Mouse (Mus musculus): ENCODE measurements around the gene Pif1. TPM values are rescaled to one million over a fixed set of nuclear protein-coding genes. Genes with fewer than 3 reads are reported as not detected.
A peak's percentile ranks its signal among the peaks of the same experiment; 100 is the strongest.

Pif1 gene
- total and polyA plus RNA-seq, 2 experiments from 2014 or later, result 0.77 to 2.2 TPM

- Histone ChIP-seq H3K4me1 (ENCODE audit: insufficient read depth, low read length) (peaks cover 2% of the 10 kb centered on the region; the same call in 1 of the 2 replicates), H3K9ac (replicated peaks; ENCODE audit: low read length, poor library complexity, severe bottlenecking) (peak overlapping the region; percentile 55; the same call in 1 of the 2 replicates), H3K27me3 (ENCODE audit: insufficient read depth, low read length) (no peaks in the 10 kb centered on the region), H3K27ac (ENCODE audit: low read depth, low read length) (peak overlapping the region; percentile 38; the same call in 1 of the 2 replicates), H3K36me3 (ENCODE audit: insufficient read depth, low read length) (no peaks in the 10 kb centered on the region), H3K4me2 (ENCODE audit: low read depth, low read length, poor library complexity, severe bottlenecking) (peak overlapping the region; percentile 86), H3K4me3 (ENCODE audit: low read depth, low read length) (peak overlapping the region; percentile 54), H3K9me3 (ENCODE audit: low read length) (no peaks in the 10 kb centered on the region)
- ATAC-seq (ENCODE audit: low FRiP score) (peak; percentile 62), DNase-seq (ENCODE audit: low spot score) (peak; percentile 92)
- peak; percentile 97 for TF ChIP-seq CTCF (IDR thresholded peaks at IDR 0.05)
- WGBS, result 9% methylated on average over 18 of the region's 29 CpGs
Observed at GRCm38 (mm10) chr9:65580401-65581256, 6.3 kb upstream of the Pif1 start.

- ATAC-seq (ENCODE audit: low FRiP score), result no peak
- TF ChIP-seq CTCF (IDR thresholded peaks at IDR 0.05), result no peak
- Histone ChIP-seq H3K4me1 (ENCODE audit: insufficient read depth, low read length) (peaks cover 2% of the 10 kb centered on the region; the same call in 1 of the 2 replicates), H3K4me2 (ENCODE audit: low read depth, low read length, poor library complexity, severe bottlenecking) (no peak overlapping the region), H3K27me3 (ENCODE audit: insufficient read depth, low read length) (0 out of 2 replicates have a peak, but pooled peaks cover 4% of the 10 kb centered on the region), H3K4me3 (ENCODE audit: low read depth, low read length) (no peak overlapping the region), H3K9me3 (ENCODE audit: low read length) (no peaks in the 10 kb centered on the region), H3K9ac (replicated peaks; ENCODE audit: low read length, poor library complexity, severe bottlenecking) (no peak overlapping the region), H3K27ac (ENCODE audit: low read depth, low read length) (no peak overlapping the region), H3K36me3 (ENCODE audit: insufficient read depth, low read length) (no peaks in the 10 kb centered on the region)
- no peak for DNase-seq (ENCODE audit: low spot score)
- 34% methylated on average over 8 of the region's 8 CpGs for WGBS
Observed at GRCm38 (mm10) chr9:65583045-65583444, 3.9 kb upstream of the Pif1 start.

GRCm38 (mm10) chr9:65587270-65587572 lies 261 bp downstream of the Pif1 start:
- Histone ChIP-seq H3K4me3 (ENCODE audit: low read depth, low read length) (peak overlapping the region; percentile 48), H3K4me1 (ENCODE audit: insufficient read depth, low read length) (no peaks in the 10 kb centered on the region; the same call in 1 of the 2 replicates), H3K9me3 (ENCODE audit: low read length) (no peaks in the 10 kb centered on the region), H3K27me3 (ENCODE audit: insufficient read depth, low read length) (peaks cover 10% of the 10 kb centered on the region), H3K36me3 (ENCODE audit: insufficient read depth, low read length) (no peaks in the 10 kb centered on the region), H3K27ac (ENCODE audit: low read depth, low read length) (no peak overlapping the region), H3K9ac (replicated peaks; ENCODE audit: low read length, poor library complexity, severe bottlenecking) (0 out of 2 replicates have a peak overlapping the region, but pooled peaks have one; percentile 3), H3K4me2 (ENCODE audit: low read depth, low read length, poor library complexity, severe bottlenecking) (peak overlapping the region; percentile 100)
- DNase-seq (ENCODE audit: low spot score), result no peak
- under 1% methylated on average over 6 of the region's 6 CpGs for WGBS
- no peak for ATAC-seq (ENCODE audit: low FRiP score)
- TF ChIP-seq CTCF (IDR thresholded peaks at IDR 0.05), result no peak

DNA sequence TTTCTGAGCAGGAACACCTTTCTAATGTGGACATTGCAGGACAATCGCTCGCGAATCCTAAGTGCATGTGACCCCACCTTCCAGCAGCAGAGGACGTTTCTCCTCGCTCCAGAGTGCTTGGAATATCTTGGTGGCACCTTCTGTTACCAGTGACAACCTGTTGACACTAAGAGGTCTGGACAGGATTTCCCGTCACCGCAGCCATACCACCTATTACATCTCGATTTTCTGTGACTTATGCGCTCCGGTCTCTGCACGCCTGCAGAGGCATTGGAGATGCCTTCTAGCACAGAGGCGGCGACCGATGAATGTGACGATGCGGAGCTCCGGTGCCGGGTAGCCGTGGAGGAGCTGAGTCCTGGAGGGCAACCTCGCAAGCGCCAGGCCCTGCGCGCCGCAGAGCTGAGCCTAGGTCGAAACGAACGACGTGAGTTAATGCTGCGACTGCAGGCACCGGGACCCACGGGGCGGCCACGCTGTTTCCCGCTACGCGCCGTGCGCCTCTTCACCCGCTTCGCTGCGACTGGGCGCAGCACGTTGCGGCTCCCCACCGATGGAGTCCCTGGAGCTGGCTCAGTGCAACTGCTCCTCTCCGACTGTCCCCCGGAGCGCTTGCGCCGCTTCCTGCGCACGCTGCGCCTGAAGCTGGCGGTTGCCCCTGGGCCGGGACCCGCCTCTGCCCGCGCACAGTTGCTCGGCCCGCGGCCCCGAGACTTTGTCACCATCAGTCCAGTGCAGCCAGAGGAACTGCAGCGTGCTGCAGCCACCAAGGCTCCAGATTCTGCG lies 806 bp downstream of the Pif1 start:
- H3K4me1 ChIP-seq (ENCODE audit: insufficient read depth, low read length), result no peaks in the 10 kb centered on the region; the same call in 1 of the 2 replicates
- peak overlapping the region; percentile 48 for H3K4me3 ChIP-seq (ENCODE audit: low read depth, low read length)
- WGBS, result under 1% methylated on average over 61 of the region's 64 CpGs
- H3K27me3 ChIP-seq (ENCODE audit: insufficient read depth, low read length), result peaks cover 10% of the 10 kb centered on the region
- no peak for TF ChIP-seq CTCF (IDR thresholded peaks at IDR 0.05)
- no peaks in the 10 kb centered on the region for H3K36me3 ChIP-seq (ENCODE audit: insufficient read depth, low read length)
- H3K9ac ChIP-seq (replicated peaks; ENCODE audit: low read length, poor library complexity, severe bottlenecking), result peak overlapping the region; percentile 44
- no peak overlapping the region for H3K27ac ChIP-seq (ENCODE audit: low read depth, low read length)
- DNase-seq (ENCODE audit: low spot score) (no peak), ATAC-seq (ENCODE audit: low FRiP score) (no peak; the same call in 1 of the 2 replicates)
- no peaks in the 10 kb centered on the region for H3K9me3 ChIP-seq (ENCODE audit: low read length)
- peak overlapping the region; percentile 100 for H3K4me2 ChIP-seq (ENCODE audit: low read depth, low read length, poor library complexity, severe bottlenecking)

- TF ChIP-seq CTCF (IDR thresholded peaks at IDR 0.05), result no peak
- H3K27me3 ChIP-seq (ENCODE audit: insufficient read depth, low read length), result peaks cover 10% of the 10 kb centered on the region
- no peaks in the 10 kb centered on the region for H3K36me3 ChIP-seq (ENCODE audit: insufficient read depth, low read length)
- no peak overlapping the region for H3K27ac ChIP-seq (ENCODE audit: low read depth, low read length)
- peak overlapping the region; percentile 100; the same call in 1 of the 2 replicates for H3K4me2 ChIP-seq (ENCODE audit: low read depth, low read length, poor library complexity, severe bottlenecking)
- H3K9ac ChIP-seq (replicated peaks; ENCODE audit: low read length, poor library complexity, severe bottlenecking), result no peak overlapping the region
- no peak for ATAC-seq (ENCODE audit: low FRiP score)
- H3K4me1 ChIP-seq (ENCODE audit: insufficient read depth, low read length), result no peaks in the 10 kb centered on the region; the same call in 1 of the 2 replicates
- no peaks in the 10 kb centered on the region for H3K9me3 ChIP-seq (ENCODE audit: low read length)
- no peak for DNase-seq (ENCODE audit: low spot score)
- WGBS, result 87% methylated on average over 3 of the region's 3 CpGs
- H3K4me3 ChIP-seq (ENCODE audit: low read depth, low read length), result no peak overlapping the region
Observed at GRCm38 (mm10) chr9:65589091-65589490, 2.1 kb downstream of the Pif1 start.

Data from midbrain, postnatal 0 days (tissue).